Mouse (Mus musculus) brain, embryonic 14.5 days (tissue): Measurements from ENCODE around the gene Fzr1.

Experiments used
- CTCF ChIP-seq: fragments of 200-500 bp; IDR thresholded peaks from 2 replicates; pipeline ENCODE4 v1.5.1; 2012; ENCODE audit warnings: inconsistent platforms, mild to moderate bottlenecking, moderate library complexity, borderline replicate concordance; ENCODE audit not compliant: insufficient read depth, insufficient read length; ENCODE audit errors: extremely low read depth
- POLR2A ChIP-seq: fragments of 200-500 bp; IDR thresholded peaks from 2 replicates; pipeline ENCODE4 v1.6.1; 2012; ENCODE audit warnings: mild to moderate bottlenecking, inconsistent platforms, borderline replicate concordance; ENCODE audit not compliant: poor library complexity, insufficient read depth, insufficient read length, severe bottlenecking; ENCODE audit errors: extremely low read depth

GRCm38 (mm10) chr10:81406504-81407440 lies 28.5 kb upstream of the Fzr1 start:
- TF ChIP-seq CTCF = no peak
- no peak for TF ChIP-seq POLR2A
